Mouse (Mus musculus) brain, embryonic 14.5 days (tissue): ENCODE results near the gene Cenpx.

Source experiments
- CTCF ChIP-seq: fragments of 200-500 bp; IDR thresholded peaks from 2 replicates; pipeline ENCODE4 v1.5.1; 2012; ENCODE audit warnings: inconsistent platforms, mild to moderate bottlenecking, moderate library complexity, borderline replicate concordance; ENCODE audit not compliant: insufficient read depth, insufficient read length; ENCODE audit errors: extremely low read depth
- POLR2A ChIP-seq: fragments of 200-500 bp; IDR thresholded peaks from 2 replicates; pipeline ENCODE4 v1.6.1; 2012; ENCODE audit warnings: mild to moderate bottlenecking, inconsistent platforms, borderline replicate concordance; ENCODE audit not compliant: poor library complexity, insufficient read depth, insufficient read length, severe bottlenecking; ENCODE audit errors: extremely low read depth

DNA sequence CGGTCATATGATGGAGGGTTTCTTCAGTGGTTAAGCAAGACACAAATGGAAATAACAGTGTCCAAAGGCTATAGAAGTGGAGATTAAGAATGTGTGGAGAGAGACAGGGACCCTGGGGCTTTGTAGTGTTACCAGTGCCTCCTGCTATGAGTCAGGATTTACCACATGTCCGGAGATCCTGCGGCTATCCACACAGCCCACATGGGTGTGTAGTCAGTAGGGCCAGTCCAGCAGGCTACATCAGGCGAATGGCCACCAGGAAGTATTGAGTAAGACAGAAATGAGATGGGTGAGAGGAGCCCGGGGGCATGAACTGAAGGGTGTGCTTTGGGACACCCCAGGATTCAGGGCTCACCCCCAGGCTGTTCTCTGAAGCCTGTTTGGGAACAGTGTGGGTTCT, 30.9 kb downstream of the Cenpx start:
- no peak for TF ChIP-seq CTCF
- TF ChIP-seq POLR2A: no peak
